Mouse (Mus musculus) limb, embryonic 10.5 days (tissue): ENCODE measurements around the gene Clec3b. TPM values are rescaled to one million over a fixed set of nuclear protein-coding genes. Genes with fewer than 3 reads are reported as not detected.

ENCODE experiments used
- DNase-seq: peaks from one replicate; pipeline ENCODE4 v3.0.0-alpha.2; 2017; ENCODE audit warnings: low spot score
- H3K27ac ChIP-seq: fragments of 300-500 bp; sonication (generic); 2 replicates; pipeline ENCODE4 v1.5.1; 2016; ENCODE audit warnings: mild to moderate bottlenecking
- H3K27me3 ChIP-seq: fragments of 300-500 bp; sonication (generic); 2 replicates; pipeline ENCODE4 v1.6.1; 2016; ENCODE audit warnings: low read depth, mild to moderate bottlenecking; ENCODE audit not compliant: poor library complexity, severe bottlenecking
- H3K36me3 ChIP-seq: fragments of 300-500 bp; sonication (generic); 2 replicates; pipeline ENCODE4 v1.6.1; 2016; ENCODE audit warnings: mild to moderate bottlenecking, moderate library complexity
- H3K4me1 ChIP-seq: fragments of 300-500 bp; sonication (generic); 2 replicates; pipeline ENCODE4 v1.6.1; 2016
- H3K4me3 ChIP-seq: fragments of 300-500 bp; sonication (generic); 2 replicates; pipeline ENCODE4 v1.5.1; 2016; ENCODE audit warnings: mild to moderate bottlenecking, moderate library complexity
- H3K9me3 ChIP-seq: fragments of 300-500 bp; sonication (generic); replicated peaks from 2 replicates; pipeline ENCODE4 v1.6.1; 2016; ENCODE audit warnings: mild to moderate bottlenecking
- WGBS: fragments of 180-500 bp; shearing (Covaris S2); methylation state at CpG from one replicate; pipeline ENCODE4 v1.1.7; 2016; 5-methylcytosine and 5-hydroxymethylcytosine counted together
- polyA plus RNA-seq: library from polyadenylated mRNA; unstranded; fragments of >200 nt; fragmentation: Nextera tagmentation; extraction: Ambion mirVana; gene quantifications from 2 replicates; pipeline ENCODE4 v1.2.1, GENCODE M21; 2016

Clec3b gene
- polyA plus RNA-seq, 1 experiment from 2014 or later, result not detected

DNA sequence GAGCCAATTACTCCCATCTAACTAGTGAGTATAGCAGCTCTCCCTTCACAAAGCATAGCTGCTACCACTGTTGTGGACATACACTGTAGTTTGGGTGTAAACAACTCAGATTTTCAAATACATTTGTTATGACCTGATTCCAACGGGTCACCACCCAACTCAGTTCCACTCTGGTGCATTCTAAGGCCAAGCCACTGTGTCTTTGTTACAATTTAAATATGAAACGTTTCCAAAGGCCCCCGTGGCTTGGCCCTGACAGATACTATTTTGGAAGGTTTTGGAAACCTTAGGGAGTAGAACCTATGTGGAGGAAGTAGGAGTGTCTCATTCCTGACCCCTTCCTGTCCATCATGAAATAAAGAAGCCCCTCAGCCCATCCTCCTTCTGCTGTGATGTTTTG lies 49.4 kb downstream of the Clec3b start:
- Histone ChIP-seq H3K27ac (no peak overlapping the region), H3K36me3 (no peaks in the 10 kb centered on the region), H3K27me3 (no peaks in the 10 kb centered on the region), H3K4me1 (no peaks in the 10 kb centered on the region), H3K9me3 (no peaks in the 10 kb centered on the region), H3K4me3 (no peak overlapping the region)
- no peak for DNase-seq
- 81% methylated on average over 3 of the region's 3 CpGs for WGBS

DNA sequence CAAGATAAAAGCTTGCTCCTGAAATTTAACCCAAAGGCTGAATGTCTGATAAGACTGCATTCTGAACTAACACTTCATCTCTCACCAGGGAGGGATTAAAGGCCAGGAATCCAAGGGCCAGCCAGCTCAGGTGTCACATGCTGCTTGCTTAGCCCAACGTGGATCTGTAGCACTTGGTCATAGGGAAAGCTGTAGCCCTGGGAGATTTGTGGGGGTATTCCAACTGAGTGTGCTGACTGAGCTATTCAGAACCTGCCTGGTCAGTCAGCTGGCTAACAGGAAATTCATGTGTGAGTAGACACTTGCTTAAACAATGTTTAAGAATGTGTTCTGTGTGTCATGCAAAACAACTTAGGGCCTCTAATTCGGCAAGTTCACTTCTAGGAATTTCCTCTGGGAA lies 55.8 kb downstream of the Clec3b start:
- Histone ChIP-seq H3K4me1 (no peaks in the 10 kb centered on the region), H3K36me3 (no peaks in the 10 kb centered on the region), H3K9me3 (no peaks in the 10 kb centered on the region), H3K27ac (no peak overlapping the region), H3K4me3 (no peak overlapping the region), H3K27me3 (no peaks in the 10 kb centered on the region)
- DNase-seq, result no peak
- 59% methylated on average over 2 of the region's 2 CpGs for WGBS

DNA sequence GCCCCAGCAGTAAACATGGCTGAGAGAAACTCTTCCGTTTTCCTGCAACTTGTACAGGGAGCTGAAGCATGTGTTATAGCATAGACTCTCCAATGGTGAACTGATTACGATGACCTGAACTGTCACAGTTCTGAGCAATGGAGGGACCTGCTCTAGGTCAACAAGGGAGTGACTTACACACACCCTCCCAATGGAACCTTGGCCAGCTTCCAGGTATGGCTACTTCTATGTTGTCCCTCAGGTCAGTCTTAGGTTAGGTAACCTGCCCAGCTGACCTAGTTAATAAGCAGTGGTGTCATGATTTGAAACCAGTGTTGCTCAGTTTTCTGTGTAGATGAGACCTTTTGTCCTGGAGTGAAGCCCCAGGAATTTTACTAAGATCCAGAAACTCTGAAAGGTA lies 56.2 kb downstream of the Clec3b start:
- Histone ChIP-seq H3K27me3 (no peaks in the 10 kb centered on the region), H3K4me3 (no peak overlapping the region), H3K36me3 (no peaks in the 10 kb centered on the region), H3K27ac (no peak overlapping the region), H3K4me1 (no peaks in the 10 kb centered on the region), H3K9me3 (no peaks in the 10 kb centered on the region)
- DNase-seq, result no peak
- WGBS, result 88% methylated on average over 2 of the region's 2 CpGs

Other genes starting within 250 kb of the Clec3b start
- gene Zfp105, start 227.9 kb upstream of the Clec3b start, polyA plus RNA-seq, result 31.7 and 35.7 TPM in 2 replicates
- 18.6 and 25.1 TPM in 2 replicates for gene 1110059G10Rik, start 199.9 kb upstream of the Clec3b start, polyA plus RNA-seq
- 83.2 and 95.1 TPM in 2 replicates for gene Kif15, start 199.9 kb upstream of the Clec3b start, polyA plus RNA-seq
- gene Tmem42, start 129.6 kb upstream of the Clec3b start, polyA plus RNA-seq, result 9.6 and 13.3 TPM in 2 replicates
- 0.56 and 0.64 TPM in 2 replicates for gene Tgm4, start 116.2 kb upstream of the Clec3b start, polyA plus RNA-seq
- 72.8 and 73.9 TPM in 2 replicates for gene Zdhhc3, start 37.7 kb upstream of the Clec3b start, polyA plus RNA-seq
- 120 and 148 TPM in 2 replicates for gene Exosc7, start 37.7 kb upstream of the Clec3b start, polyA plus RNA-seq
- 2.8 and 3.5 TPM in 2 replicates for gene Cdcp1, start 65.1 kb downstream of the Clec3b start, polyA plus RNA-seq
- gene Tmem158, start 109.8 kb downstream of the Clec3b start, polyA plus RNA-seq, result 4.2 and 4.9 TPM in 2 replicates
- gene Lars2, start 216.0 kb downstream of the Clec3b start, polyA plus RNA-seq, result 750 and 785 TPM in 2 replicates